Mouse (Mus musculus) adrenal gland, postnatal 10 days (tissue): ENCODE measurements at regions not wholly inside any gene's neighbourhood (a gene's known extent, or its start where the extent isn't known, plus 50 kb on each side); places are given as distances from the start of the nearest gene placed in this dataset.

Experiments
- DNase-seq: peaks from one replicate; pipeline ENCODE4 v3.0.0; 2021; ENCODE audit warnings: mixed read lengths

GRCm38 (mm10) chr3:43923497-43923896, 1454.7 kb upstream of the Pcdh10 start:
- DNase-seq, result no peak

- peak; percentile 1 for DNase-seq
Observed at GRCm38 (mm10) chr3:43945780-43946179, 1432.4 kb upstream of the Pcdh10 start.
